ENCODE assay signal across 8 mouse cellular contexts in genomic region chr3:90612728-90613291, GRCm38 (mm10). TPM values are rescaled to one million over a fixed set of nuclear protein-coding genes. Genes with fewer than 3 reads are reported as not detected.
DNase-seq lines count a peak whose midpoint lies in the region; ATAC-seq and TF ChIP-seq lines count a peak whose summit lies in the region.

Gene S100a6, plus strand, starts transcription at chr3:90612882.

- TF ChIP-seq CTCF in thymus, adult 2 months (IDR thresholded peaks at IDR 0.05; ENCODE audit: borderline replicate concordance, control insufficient read depth, extremely low read depth, insufficient read depth, low read length, poor library complexity): peak; percentile 66; the same call in 1 of the 2 replicates

- peak; percentile 76 for ATAC-seq in embryonic facial prominence, embryonic 15.5 days (ENCODE audit: insufficient number of reproducible peaks, low FRiP score, low TSS enrichment, low read depth)
- no peak for ATAC-seq in heart, embryonic 13.5 days (ENCODE audit: extremely low read depth, insufficient number of reproducible peaks, low FRiP score, low TSS enrichment)
- ATAC-seq in kidney, embryonic 16.5 days (ENCODE audit: low FRiP score, low TSS enrichment): peak; percentile 80
- ATAC-seq in liver, embryonic 13.5 days (ENCODE audit: low read depth): peak; percentile 50; the same call in 1 of the 2 replicates

- H3K4me3 ChIP-seq in embryonic facial prominence, embryonic 15.5 days (replicated peaks): peak within 1 kb of the TSS; percentile 44
- peak within 1 kb of the TSS; percentile 48 for H3K4me3 ChIP-seq in heart, embryonic 13.5 days
- H3K4me3 ChIP-seq in kidney, embryonic 16.5 days (ENCODE audit: low read length): peak within 1 kb of the TSS; percentile 48
- H3K4me3 ChIP-seq in liver, embryonic 13.5 days (replicated peaks): peak within 1 kb of the TSS; percentile 25
- H3K4me3 ChIP-seq in thymus, adult 2 months (ENCODE audit: control insufficient read depth, insufficient read depth, low read length): peak within 1 kb of the TSS; percentile 13

- DNase-seq in 416B (ENCODE audit: low read depth): peak; percentile 95
- peak; percentile 55 for DNase-seq in WW6 (ENCODE audit: low read depth, low spot score)
- DNase-seq in liver, embryonic 13.5 days: no peak
- peak; percentile 78 to 85 for DNase-seq in natural killer cell, adult 2 months (ENCODE audit: low spot score in 2 of 2)
- peak; percentile 86 for DNase-seq in thymus, adult 2 months

- H3K9ac ChIP-seq in embryonic facial prominence, embryonic 15.5 days: no peak within 1 kb of the TSS
- H3K9ac ChIP-seq in heart, embryonic 13.5 days: peak within 1 kb of the TSS; percentile 66
- peak within 1 kb of the TSS; percentile 64 for H3K9ac ChIP-seq in kidney, embryonic 16.5 days (replicated peaks; ENCODE audit: low read length)
- no peak within 1 kb of the TSS for H3K9ac ChIP-seq in liver, embryonic 13.5 days

- no peaks in the 10 kb centered on the region for H3K36me3 ChIP-seq in embryonic facial prominence, embryonic 15.5 days
- no peaks in the 10 kb centered on the region for H3K36me3 ChIP-seq in heart, embryonic 13.5 days
- H3K36me3 ChIP-seq in kidney, embryonic 16.5 days (ENCODE audit: insufficient read depth, low read length): no peaks in the 10 kb centered on the region
- H3K36me3 ChIP-seq in liver, embryonic 13.5 days: no peaks in the 10 kb centered on the region
- no peaks in the 10 kb centered on the region for H3K36me3 ChIP-seq in thymus, adult 2 months (ENCODE audit: control insufficient read depth, insufficient read depth, low read length)

- peaks cover 35% of the 10 kb centered on the region for H3K4me1 ChIP-seq in embryonic facial prominence, embryonic 15.5 days
- peaks cover 13% of the 10 kb centered on the region for H3K4me1 ChIP-seq in heart, embryonic 13.5 days
- H3K4me1 ChIP-seq in kidney, embryonic 16.5 days (ENCODE audit: insufficient read depth, low read length): peaks cover 13% of the 10 kb centered on the region
- H3K4me1 ChIP-seq in liver, embryonic 13.5 days (replicated peaks): peaks cover 8% of the 10 kb centered on the region
- H3K4me1 ChIP-seq in thymus, adult 2 months (replicated peaks; ENCODE audit: control insufficient read depth, insufficient read depth, low read length): peaks cover 24% of the 10 kb centered on the region

- H3K27me3 ChIP-seq in embryonic facial prominence, embryonic 15.5 days: no peaks in the 10 kb centered on the region
- 0 out of 2 replicates have a peak, but pooled peaks cover 13% of the 10 kb centered on the region for H3K27me3 ChIP-seq in heart, embryonic 13.5 days (replicated peaks)
- no peaks in the 10 kb centered on the region for H3K27me3 ChIP-seq in kidney, embryonic 16.5 days (ENCODE audit: insufficient read depth, low read length)
- H3K27me3 ChIP-seq in liver, embryonic 13.5 days: peaks cover 11% of the 10 kb centered on the region; the same call in 1 of the 2 replicates
- no peaks in the 10 kb centered on the region for H3K27me3 ChIP-seq in thymus, adult 2 months (ENCODE audit: control insufficient read depth, insufficient read depth, low read length)

- WGBS in embryonic facial prominence, embryonic 15.5 days: 1% methylated on average over 23 of the region's 23 CpGs
- WGBS in heart, embryonic 13.5 days: under 1% methylated on average over 23 of the region's 23 CpGs
- WGBS in kidney, embryonic 16.5 days: 0% methylated on average over 23 of the region's 23 CpGs
- 1% methylated on average over 23 of the region's 23 CpGs for WGBS in liver, embryonic 13.5 days (ENCODE audit: insufficient replicate concordance)
- 11% methylated on average over 23 of the region's 23 CpGs for WGBS in thymus, adult 2 months

- H3K4me2 ChIP-seq in embryonic facial prominence, embryonic 15.5 days (replicated peaks): peak within 1 kb of the TSS; percentile 74
- H3K4me2 ChIP-seq in heart, embryonic 13.5 days: peak within 1 kb of the TSS; percentile 81
- H3K4me2 ChIP-seq in kidney, embryonic 16.5 days (replicated peaks; ENCODE audit: low read depth, low read length): peak within 1 kb of the TSS; percentile 69
- H3K4me2 ChIP-seq in liver, embryonic 13.5 days: peak within 1 kb of the TSS; percentile 52

- no peaks in the 10 kb centered on the region for H3K9me3 ChIP-seq in embryonic facial prominence, embryonic 15.5 days (replicated peaks)
- H3K9me3 ChIP-seq in heart, embryonic 13.5 days: no peaks in the 10 kb centered on the region
- peaks cover 6% of the 10 kb centered on the region; the same call in 1 of the 2 replicates for H3K9me3 ChIP-seq in kidney, embryonic 16.5 days (ENCODE audit: low read length)
- no peaks in the 10 kb centered on the region for H3K9me3 ChIP-seq in liver, embryonic 13.5 days (replicated peaks)

- H3K27ac ChIP-seq in embryonic facial prominence, embryonic 15.5 days (replicated peaks): peak within 1 kb of the TSS; percentile 44; the same call in 1 of the 2 replicates
- H3K27ac ChIP-seq in heart, embryonic 13.5 days (replicated peaks): no peak within 1 kb of the TSS
- H3K27ac ChIP-seq in kidney, embryonic 16.5 days (ENCODE audit: low read length): no peak within 1 kb of the TSS
- no peak within 1 kb of the TSS for H3K27ac ChIP-seq in liver, embryonic 13.5 days
- H3K27ac ChIP-seq in thymus, adult 2 months (ENCODE audit: control insufficient read depth, insufficient read depth, low read length): no peak within 1 kb of the TSS

- TF ChIP-seq POLR2A in thymus, adult 2 months (IDR thresholded peaks at IDR 0.05; ENCODE audit: control insufficient read depth, extremely low read depth, insufficient read depth, low read length, poor library complexity): no peak

RNA-seq across cellular contexts. Expression of gene S100a6, which starts in this region (rescaled TPM):
- polyA plus RNA-seq in embryonic facial prominence, embryonic 15.5 days (2015; fragmentation: Nextera tagmentation; extraction: Ambion mirVana): 449 and 474 TPM in 2 replicates
- polyA plus RNA-seq in heart, embryonic 13.5 days (2015; fragmentation: Nextera tagmentation; extraction: Ambion mirVana): 38.1 and 38.2 TPM in 2 replicates
- 173 and 181 TPM in 2 replicates for polyA plus RNA-seq in kidney, embryonic 16.5 days (2015; fragmentation: Nextera tagmentation; extraction: Ambion mirVana)
- 6.1 and 7.2 TPM in 2 replicates for polyA plus RNA-seq in liver, embryonic 13.5 days (2015; fragmentation: Nextera tagmentation; extraction: Ambion mirVana)
- 62.7 and 96.8 TPM in 2 replicates for polyA plus RNA-seq in thymus, adult 2 months (2012; rRNA removed)

Comparison
In these comparisons a context has a peak if more than half of its experiments do, and no peak if none do; other contexts are left out.
1. H3K9ac ChIP-seq: peak in heart, embryonic 13.5 days (single experiment) and kidney, embryonic 16.5 days (single experiment); none in embryonic facial prominence, embryonic 15.5 days (single experiment) and liver, embryonic 13.5 days (single experiment).
2. Peak in every context shown above with its lines, with median percentiles within 50 percentile points of each other: H3K4me2 ChIP-seq and H3K4me3 ChIP-seq.